Mouse (Mus musculus) stomach, embryonic 14.5 days (tissue): ENCODE measurements around the gene Rassf3. TPM values are rescaled to one million over a fixed set of nuclear protein-coding genes. Genes with fewer than 3 reads are reported as not detected.
A peak's percentile ranks its signal among the peaks of the same experiment; 100 is the strongest.

Experiments
- ATAC-seq: fragments of 200-750 bp; cut with Nextera tagmentation; 2 replicates; pipeline ENCODE4 v1.8.0; 2017; ENCODE audit warnings: low read depth, moderate TSS enrichment; ENCODE audit not compliant: insufficient number of reproducible peaks, insufficient read depth, low FRiP score
- H3K27ac ChIP-seq: fragments of 300-500 bp; sonication (generic); 2 replicates; pipeline ENCODE4 v1.5.1; 2014; ENCODE audit warnings: mild to moderate bottlenecking, low read length, moderate library complexity, mixed read lengths
- H3K27me3 ChIP-seq: fragments of 300-500 bp; sonication (generic); 2 replicates; pipeline ENCODE4 v1.6.1; 2014; ENCODE audit warnings: low read length, control low read depth, mixed read lengths; ENCODE audit not compliant: control insufficient read depth, insufficient read depth
- H3K36me3 ChIP-seq: fragments of 300-500 bp; sonication (generic); 2 replicates; pipeline ENCODE4 v1.6.1; 2014; ENCODE audit warnings: mild to moderate bottlenecking, control low read depth, low read length, moderate library complexity, mixed read lengths; ENCODE audit not compliant: control insufficient read depth, insufficient read depth
- H3K4me1 ChIP-seq: fragments of 300-500 bp; sonication (generic); 2 replicates; pipeline ENCODE4 v1.6.1; 2014; ENCODE audit warnings: low read length, control low read depth, mixed read lengths; ENCODE audit not compliant: control insufficient read depth, insufficient read depth
- H3K4me2 ChIP-seq: fragments of 300-500 bp; sonication (generic); replicated peaks from 2 replicates; pipeline ENCODE4 v1.6.1; 2014; ENCODE audit warnings: low read depth, low read length, control low read depth
- H3K4me3 ChIP-seq: fragments of 300-500 bp; sonication (generic); 2 replicates; pipeline ENCODE4 v1.5.1; 2014; ENCODE audit warnings: low read depth, low read length, control low read depth
- H3K9ac ChIP-seq: fragments of 300-500 bp; sonication (generic); replicated peaks from 2 replicates; pipeline ENCODE4 v1.6.1; 2014; ENCODE audit warnings: low read depth, mild to moderate bottlenecking, control low read depth, low read length, moderate library complexity, mixed read lengths
- H3K9me3 ChIP-seq: fragments of 300-500 bp; sonication (generic); 2 replicates; pipeline ENCODE4 v1.6.1; 2016; ENCODE audit warnings: low read depth, low read length, control low read depth; ENCODE audit not compliant: control insufficient read depth
- WGBS: fragments of 180-500 bp; shearing (Covaris S2); extraction: QIAGEN DNeasy Blood & Tissue Kit; methylation state at CpG from one replicate; pipeline ENCODE4 v1.1.7; 2014; 5-methylcytosine and 5-hydroxymethylcytosine counted together
- polyA plus RNA-seq: library from polyadenylated mRNA; unstranded; fragments of >200 nt; fragmentation: Nextera tagmentation; extraction: Ambion mirVana; gene quantifications from 2 replicates; pipeline ENCODE4 v1.2.1, GENCODE M21; 2014

The Rassf3 gene
- polyA plus RNA-seq, 1 experiment from 2014 or later = 19.4 TPM

DNA sequence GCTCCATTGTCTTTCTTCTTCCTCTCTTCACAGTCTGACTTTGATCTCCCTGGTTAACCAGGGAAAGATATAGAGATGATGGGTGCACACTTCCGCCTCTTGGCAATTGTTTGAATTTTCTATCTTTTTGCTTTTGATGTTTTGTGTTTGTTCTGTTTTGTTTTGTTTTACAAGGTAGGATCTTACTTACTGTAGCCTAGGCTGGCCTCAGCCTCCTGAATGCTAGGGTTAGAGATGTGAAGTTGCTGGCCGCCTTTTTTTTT is 17.9 kb upstream of the Rassf3 start:
- no peak for ATAC-seq
- Histone ChIP-seq H3K4me3 (no peak overlapping the region), H3K36me3 (no peaks in the 10 kb centered on the region), H3K4me1 (no peaks in the 10 kb centered on the region), H3K27me3 (no peaks in the 10 kb centered on the region), H3K9me3 (no peaks in the 10 kb centered on the region), H3K4me2 (no peak overlapping the region), H3K9ac (no peak overlapping the region), H3K27ac (no peak overlapping the region)
- 92% methylated on average over 2 of the region's 2 CpGs for WGBS

DNA sequence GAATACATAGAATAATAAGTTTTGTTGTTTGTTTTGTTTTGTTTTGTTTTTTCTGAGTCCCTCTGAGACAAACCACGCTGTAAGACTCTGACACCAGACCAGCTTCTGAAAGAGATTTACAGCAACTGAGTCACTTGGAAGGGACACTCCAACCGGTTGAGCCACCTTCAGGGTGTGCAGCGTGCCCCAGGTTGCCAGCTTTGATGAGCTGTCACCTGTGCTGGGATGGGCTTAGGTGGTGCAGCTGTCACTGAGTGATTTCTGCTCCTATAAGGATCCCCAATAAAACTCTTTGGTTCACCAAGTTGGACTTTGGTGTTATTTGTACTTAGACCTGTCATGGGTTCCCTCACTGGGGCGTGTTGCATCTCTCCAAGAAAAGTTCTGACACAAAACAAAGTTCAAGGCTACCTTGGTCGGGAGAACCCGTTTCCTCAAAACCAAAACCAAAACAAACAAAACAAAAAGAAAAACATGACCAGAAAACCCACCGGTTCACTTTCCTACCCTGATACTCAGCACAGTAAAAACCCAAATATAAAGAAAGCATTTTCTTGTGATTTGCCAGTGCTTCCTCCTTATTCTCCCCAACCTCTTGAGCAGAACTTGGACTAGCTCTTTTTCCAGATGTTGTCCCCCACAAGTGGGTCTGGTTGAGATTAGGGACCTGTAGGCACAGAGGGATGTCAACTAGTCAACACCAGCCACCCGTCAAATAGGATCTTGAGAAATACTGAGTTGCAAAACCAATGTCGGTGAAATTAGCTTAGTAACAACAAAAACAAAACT is 17.4 kb upstream of the Rassf3 start:
- Histone ChIP-seq H3K9me3 (no peaks in the 10 kb centered on the region), H3K9ac (no peak overlapping the region), H3K27ac (no peak overlapping the region), H3K4me3 (no peak overlapping the region), H3K4me1 (no peaks in the 10 kb centered on the region), H3K36me3 (no peaks in the 10 kb centered on the region), H3K27me3 (no peaks in the 10 kb centered on the region), H3K4me2 (no peak overlapping the region)
- ATAC-seq = no peak
- 76% methylated on average over 9 of the region's 9 CpGs for WGBS

DNA sequence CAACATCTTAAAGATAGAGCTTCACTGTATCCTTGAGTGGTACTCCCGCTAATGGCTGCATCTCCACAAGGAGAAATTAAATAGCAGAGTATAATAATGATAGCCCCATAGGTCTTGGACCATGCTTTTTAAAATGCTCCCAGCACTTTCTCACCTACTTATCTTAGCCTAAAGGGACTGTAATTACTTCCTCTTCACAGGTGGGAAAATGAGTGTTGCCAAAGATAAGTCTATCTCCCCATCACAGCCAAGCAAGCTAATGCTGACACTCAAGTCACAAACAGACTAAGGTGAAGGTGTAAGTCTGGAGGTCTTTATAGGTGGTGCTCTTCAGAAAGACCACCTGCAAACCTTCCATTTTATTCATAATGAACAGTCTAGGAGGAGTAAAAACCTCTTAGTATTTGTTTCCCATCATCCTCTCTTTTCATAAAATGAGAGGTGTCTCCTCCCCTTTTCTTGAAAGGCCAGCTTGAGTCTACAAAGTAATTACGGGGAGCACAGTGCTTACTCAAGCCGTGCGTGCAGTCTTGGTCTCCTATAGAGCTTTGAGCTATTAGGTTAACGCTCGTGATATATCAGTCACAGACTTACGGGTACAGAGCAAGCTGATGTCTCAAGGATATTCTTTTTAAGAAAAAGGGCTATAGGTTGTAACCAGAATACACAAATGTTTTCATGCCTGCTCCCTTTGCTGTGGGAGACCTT is 16.6 kb upstream of the Rassf3 start:
- Histone ChIP-seq H3K27me3 (no peaks in the 10 kb centered on the region), H3K4me3 (no peak overlapping the region), H3K27ac (no peak overlapping the region), H3K4me2 (no peak overlapping the region), H3K9me3 (no peaks in the 10 kb centered on the region), H3K4me1 (no peaks in the 10 kb centered on the region), H3K9ac (no peak overlapping the region), H3K36me3 (no peaks in the 10 kb centered on the region)
- 66% methylated on average over 7 of the region's 7 CpGs for WGBS
- ATAC-seq = no peak

DNA sequence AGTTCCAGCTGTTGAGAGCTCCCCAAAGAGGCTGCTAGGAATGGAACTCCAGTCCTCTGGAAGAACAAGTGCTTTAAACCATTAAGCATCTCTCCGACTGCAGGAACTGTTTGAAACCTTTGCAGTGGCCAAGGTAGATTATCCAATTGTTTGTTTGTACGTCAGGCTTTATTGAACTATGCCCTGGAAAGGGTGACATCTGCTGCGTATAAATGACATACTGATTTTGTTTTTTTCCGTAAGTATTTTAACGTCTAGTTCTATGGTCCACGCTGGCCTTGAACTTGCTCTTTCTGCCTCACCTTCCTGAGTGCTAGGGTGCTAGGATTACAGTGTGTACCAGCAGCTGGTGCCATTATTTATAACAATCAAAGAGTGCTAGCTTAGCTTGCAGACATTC is 13.8 kb upstream of the Rassf3 start:
- Histone ChIP-seq H3K4me2 (no peak overlapping the region), H3K27ac (no peak overlapping the region), H3K9ac (no peak overlapping the region), H3K4me3 (no peak overlapping the region), H3K9me3 (no peaks in the 10 kb centered on the region), H3K4me1 (no peaks in the 10 kb centered on the region), H3K27me3 (no peaks in the 10 kb centered on the region), H3K36me3 (no peaks in the 10 kb centered on the region)
- no peak for ATAC-seq
- WGBS = 87% methylated on average over 6 of the region's 6 CpGs

DNA sequence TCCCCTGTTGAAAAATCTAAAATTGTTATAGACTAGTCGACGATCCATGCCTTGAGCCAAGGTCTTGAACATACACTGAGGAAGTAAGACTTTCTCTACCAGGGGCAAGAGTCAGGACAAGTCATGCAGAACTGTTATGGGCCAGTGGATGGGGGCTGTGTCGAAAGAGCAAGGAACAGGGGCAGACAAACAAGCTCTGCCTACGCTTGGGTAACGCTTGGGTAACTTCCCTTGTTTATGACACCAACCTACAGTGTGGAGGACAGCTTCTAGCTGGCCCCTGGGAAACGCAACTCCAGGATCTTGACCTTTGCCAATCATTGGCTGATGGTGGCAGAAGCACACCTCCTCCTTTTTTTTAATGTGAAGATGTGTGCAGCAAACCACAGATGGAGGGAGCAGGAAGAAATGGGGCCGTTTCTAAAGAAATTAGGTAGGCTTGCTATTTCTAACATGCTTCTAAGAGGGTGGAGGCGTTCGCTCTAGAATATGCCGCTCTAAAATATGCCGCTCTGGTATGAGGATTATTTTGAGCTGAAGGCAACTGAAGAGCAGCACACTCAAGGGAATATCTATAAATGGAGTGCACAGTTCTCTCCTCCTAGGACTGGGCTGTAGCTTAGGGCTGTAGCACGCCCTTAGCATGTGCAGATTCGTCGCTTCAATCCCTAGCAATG is 12.6 kb upstream of the Rassf3 start:
- no peak for ATAC-seq
- Histone ChIP-seq H3K4me1 (no peaks in the 10 kb centered on the region), H3K9ac (no peak overlapping the region), H3K9me3 (no peaks in the 10 kb centered on the region), H3K36me3 (no peaks in the 10 kb centered on the region), H3K27ac (no peak overlapping the region), H3K4me3 (no peak overlapping the region), H3K4me2 (no peak overlapping the region), H3K27me3 (no peaks in the 10 kb centered on the region)
- WGBS = 89% methylated on average over 14 of the region's 14 CpGs

DNA sequence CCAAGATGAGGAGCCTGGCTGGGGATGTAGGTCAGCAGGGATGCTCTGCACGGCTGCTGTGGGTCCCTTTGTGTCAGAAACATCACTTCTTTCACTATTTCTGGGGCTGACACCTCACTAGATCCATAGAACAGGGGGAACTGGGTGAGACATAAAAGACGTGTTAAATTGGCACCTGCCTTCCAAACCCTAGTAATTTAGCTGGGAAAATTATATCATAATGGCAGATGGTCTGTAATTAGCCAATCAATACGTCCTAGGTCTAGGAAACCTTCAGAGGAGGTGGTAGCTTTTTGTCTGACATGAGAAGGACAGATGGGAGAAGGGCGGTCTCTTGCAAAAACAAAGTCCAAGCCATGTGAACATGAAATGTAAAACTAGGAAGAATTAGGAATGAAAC is 11.6 kb upstream of the Rassf3 start:
- no peak overlapping the region for H3K4me3 ChIP-seq
- no peak overlapping the region for H3K4me2 ChIP-seq
- no peaks in the 10 kb centered on the region for H3K4me1 ChIP-seq
- no peaks in the 10 kb centered on the region for H3K27me3 ChIP-seq
- H3K36me3 ChIP-seq = no peaks in the 10 kb centered on the region
- 75% methylated on average over 4 of the region's 4 CpGs for WGBS
- no peak overlapping the region for H3K27ac ChIP-seq
- no peaks in the 10 kb centered on the region for H3K9me3 ChIP-seq
- ATAC-seq = no peak
- no peak overlapping the region for H3K9ac ChIP-seq

DNA sequence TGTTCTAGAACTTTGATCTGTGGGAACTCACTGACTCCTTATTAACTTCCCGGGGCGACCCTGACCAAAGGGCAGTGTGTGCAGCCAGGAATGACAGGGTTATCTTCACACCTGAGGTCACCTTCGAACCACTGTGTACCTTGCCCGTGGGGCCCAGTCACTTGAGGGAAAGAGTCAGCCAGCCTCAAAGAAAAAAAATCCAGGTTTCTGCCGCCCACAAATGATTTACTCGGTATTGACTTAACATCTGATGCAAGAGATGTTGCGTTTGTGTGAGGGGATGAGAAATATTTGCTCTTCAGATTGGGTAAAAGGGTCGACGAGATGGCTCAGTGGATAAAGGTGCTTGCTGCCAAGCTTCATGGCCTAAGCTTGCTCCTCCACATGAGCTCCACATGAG is 10.2 kb upstream of the Rassf3 start:
- no peak overlapping the region for H3K4me2 ChIP-seq
- WGBS = 58% methylated on average over 9 of the region's 9 CpGs
- no peaks in the 10 kb centered on the region for H3K36me3 ChIP-seq
- H3K27me3 ChIP-seq = no peaks in the 10 kb centered on the region
- no peak overlapping the region for H3K27ac ChIP-seq
- no peaks in the 10 kb centered on the region for H3K9me3 ChIP-seq
- no peak overlapping the region for H3K4me3 ChIP-seq
- no peak overlapping the region for H3K9ac ChIP-seq
- ATAC-seq = peak; percentile 64
- H3K4me1 ChIP-seq = no peaks in the 10 kb centered on the region

DNA sequence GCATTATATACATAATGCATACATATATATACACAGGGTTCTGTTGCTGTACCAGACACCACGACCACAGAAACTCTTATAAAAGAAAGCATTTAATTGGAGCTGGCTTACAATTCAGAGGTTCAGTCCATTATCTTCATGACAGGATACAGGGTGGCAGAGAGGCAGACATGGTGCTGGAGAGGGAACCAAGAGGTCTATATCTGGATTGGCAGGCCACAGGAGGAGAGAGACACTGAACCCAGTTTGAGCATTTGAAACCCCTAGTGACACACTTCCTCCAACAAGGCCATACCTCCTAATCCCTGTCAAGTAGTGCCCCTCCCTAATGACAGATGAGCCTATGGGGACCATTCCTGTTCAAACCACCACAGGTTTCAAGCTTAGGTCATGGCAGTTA is 7.2 kb upstream of the Rassf3 start:
- no peaks in the 10 kb centered on the region for H3K36me3 ChIP-seq
- H3K4me1 ChIP-seq = no peaks in the 10 kb centered on the region
- H3K4me3 ChIP-seq = no peak overlapping the region
- no peak for ATAC-seq
- H3K27ac ChIP-seq = no peak overlapping the region
- no peaks in the 10 kb centered on the region for H3K27me3 ChIP-seq
- H3K4me2 ChIP-seq = no peak overlapping the region
- 61% methylated on average over 1 of the region's 1 CpGs for WGBS
- H3K9me3 ChIP-seq = no peaks in the 10 kb centered on the region
- H3K9ac ChIP-seq = no peak overlapping the region
